Mouse (Mus musculus) adrenal gland, postnatal 10 days (tissue): Measurements from ENCODE around the gene Nfs1. TPM values are rescaled to one million over a fixed set of nuclear protein-coding genes. Genes with fewer than 3 reads are reported as not detected.

Experiments used
- total RNA-seq, 2 experiments: library from RNA; stranded (reverse); gene quantifications; 2 replicates each; pipeline ENCODE4 v1.2.3; 2021

Gene Nfs1
- total RNA-seq, 2 experiments from 2014 or later, result 72.0 to 78.8 TPM

Other genes starting within 250 kb of the Nfs1 start
- 100 to 1,000 TPM; 126 to 179 TPM for gene Uqcc1, start 213.9 kb downstream of the Nfs1 start, total RNA-seq
- gene Gm15557, start 203.5 kb downstream of the Nfs1 start, total RNA-seq, result not detected
- 1 to 10 TPM; 1.6 to 3.5 TPM for gene Gdf5, start 198.8 kb downstream of the Nfs1 start, total RNA-seq
- gene Cep250, start 187.7 kb downstream of the Nfs1 start, total RNA-seq, result 10 to 100 TPM; 12.9 to 17.0 TPM
- 1 to 10 TPM; 2.8 to 4.3 TPM for gene 6430550D23Rik, start 136.2 kb downstream of the Nfs1 start, total RNA-seq
- 100 to 1,000 TPM; 164 to 172 TPM for gene Ergic3, start 136.1 kb downstream of the Nfs1 start, total RNA-seq
- not detected for gene Fer1l4, start 91.2 kb downstream of the Nfs1 start, total RNA-seq
- 1 to 10 TPM; 4.1 to 4.7 TPM for gene Spag4, start 79.0 kb downstream of the Nfs1 start, total RNA-seq
- 10 to 100 TPM; 44.4 to 47.5 TPM for gene Cpne1, start 32.2 kb downstream of the Nfs1 start, total RNA-seq
- gene Rbm12, start 32.2 kb downstream of the Nfs1 start, total RNA-seq, result 10 to 100 TPM; 23.3 to 25.0 TPM
- gene Gm28036, start 17.1 kb downstream of the Nfs1 start, total RNA-seq, result 10 to 100 TPM; 21.3 to 24.5 TPM
- gene Romo1, start 147 bp downstream of the Nfs1 start, total RNA-seq, result 100 to 1,000 TPM; 406 to 407 TPM
- gene Rbm39, start 36.1 kb upstream of the Nfs1 start, total RNA-seq, result 100 to 1,000 TPM; 286 to 394 TPM
- gene Phf20, start 52.3 kb upstream of the Nfs1 start, total RNA-seq, result 10 to 100 TPM; 35.9 to 38.0 TPM
- 1 to 10 TPM; 1.5 to 2.0 TPM for gene Cnbd2, start 168.1 kb upstream of the Nfs1 start, total RNA-seq
- 10 to 100 TPM; 96.3 to 98.8 TPM for gene Scand1, start 168.5 kb upstream of the Nfs1 start, total RNA-seq